In the genomic region with DNA sequence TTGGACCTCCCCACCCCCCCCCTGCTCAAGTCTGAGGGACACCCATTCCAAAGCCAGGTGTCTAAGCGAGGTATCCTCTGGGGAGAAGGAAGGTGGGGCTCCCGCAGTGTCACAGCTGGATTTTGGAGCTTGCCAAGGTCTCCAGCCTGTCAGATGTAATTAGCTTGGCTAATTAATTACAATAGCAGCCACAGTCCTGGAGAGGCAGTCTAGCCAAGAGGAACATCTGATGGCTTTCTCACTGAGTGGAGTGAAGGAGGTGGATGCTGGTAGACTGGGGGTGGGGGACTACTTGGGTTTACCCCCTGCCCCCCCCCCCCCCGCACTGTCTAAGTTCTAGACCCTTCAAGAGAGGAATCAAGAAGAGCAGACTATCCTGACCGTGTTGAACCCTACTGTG, we compare ENCODE assay signal across 18 mouse cellular contexts. TPM values are rescaled to one million over a fixed set of nuclear protein-coding genes. Genes with fewer than 3 reads are reported as not detected.
DNase-seq lines count a peak whose midpoint lies in the region; ATAC-seq and TF ChIP-seq lines count a peak whose summit lies in the region.
"Had no signal": no experiment of that assay in that cellular context is flagged by ENCODE, and none has a peak within 500 bp of the region (broad histone marks: within the 10 kb centered on the region; RNA-seq: fewer than 3 reads in every experiment).

No protein-coding gene starts in this region.

- peaks cover 59% of the 10 kb centered on the region for H3K4me1 ChIP-seq in heart, embryonic 10.5 days
- H3K4me1 ChIP-seq in kidney, postnatal 0 days (replicated peaks; ENCODE audit: insufficient read depth, low read length) = peaks cover 33% of the 10 kb centered on the region; the same call in 1 of the 2 replicates
- H3K4me1 ChIP-seq in forebrain, embryonic 16.5 days (replicated peaks; ENCODE audit: control insufficient read depth, insufficient read depth, low read length) = peaks cover 6% of the 10 kb centered on the region
- peaks cover 54% of the 10 kb centered on the region for H3K4me1 ChIP-seq in limb, embryonic 10.5 days

- 63% methylated on average over 4 of the region's 4 CpGs for WGBS in heart, embryonic 10.5 days
- 55% methylated on average over 4 of the region's 4 CpGs for WGBS in kidney, postnatal 0 days
- WGBS in forebrain, embryonic 16.5 days = 46% methylated on average over 4 of the region's 4 CpGs
- 65% methylated on average over 4 of the region's 4 CpGs for WGBS in limb, embryonic 10.5 days

- H3K4me3 ChIP-seq in heart, embryonic 10.5 days = no peak overlapping the region
- no peak overlapping the region for H3K4me3 ChIP-seq in kidney, postnatal 0 days (replicated peaks; ENCODE audit: low read depth, low read length)
- no peak overlapping the region for H3K4me3 ChIP-seq in forebrain, embryonic 16.5 days (replicated peaks; ENCODE audit: low read length)
- no peak overlapping the region for H3K4me3 ChIP-seq in limb, embryonic 10.5 days
- H3K4me3 ChIP-seq: liver, embryonic 13.5 days; midbrain, embryonic 12.5 days; neural tube, embryonic 12.5 days had no signal

- ATAC-seq in kidney, postnatal 0 days (replicated peaks; ENCODE audit: low FRiP score, low read depth) = peak; percentile 25
- peak; percentile 43; the same call in 1 of the 2 replicates for ATAC-seq in forebrain, embryonic 16.5 days
- ATAC-seq: lung, postnatal 0 days had no signal

- H3K36me3 ChIP-seq in heart, embryonic 10.5 days = peaks cover 21% of the 10 kb centered on the region; the same call in 1 of the 2 replicates
- H3K36me3 ChIP-seq in kidney, postnatal 0 days (ENCODE audit: insufficient read depth, low read length) = no peaks in the 10 kb centered on the region
- no peaks in the 10 kb centered on the region for H3K36me3 ChIP-seq in forebrain, embryonic 16.5 days (ENCODE audit: control insufficient read depth, insufficient read depth)
- H3K36me3 ChIP-seq in limb, embryonic 10.5 days = peaks cover 50% of the 10 kb centered on the region
- H3K36me3 ChIP-seq: liver, embryonic 13.5 days; midbrain, embryonic 12.5 days; neural tube, embryonic 12.5 days had no signal

- H3K27me3 ChIP-seq in heart, embryonic 10.5 days (ENCODE audit: insufficient read depth, poor library complexity, severe bottlenecking) = no peaks in the 10 kb centered on the region
- no peaks in the 10 kb centered on the region for H3K27me3 ChIP-seq in kidney, postnatal 0 days (ENCODE audit: insufficient read depth, low read length)
- no peaks in the 10 kb centered on the region for H3K27me3 ChIP-seq in forebrain, embryonic 16.5 days (replicated peaks; ENCODE audit: control insufficient read depth, insufficient read depth, low read length)
- no peaks in the 10 kb centered on the region for H3K27me3 ChIP-seq in limb, embryonic 10.5 days (ENCODE audit: low read depth, poor library complexity, severe bottlenecking)
- H3K27me3 ChIP-seq: liver, embryonic 13.5 days; midbrain, embryonic 12.5 days; neural tube, embryonic 12.5 days had no signal

- DNase-seq in heart, embryonic 10.5 days (ENCODE audit: low spot score) = no peak
- no peak for DNase-seq in heart, adult 9 months (ENCODE audit: low spot score in 2 of 2)
- peak; percentile 50 for DNase-seq in kidney, postnatal 0 days (ENCODE audit: low spot score)
- DNase-seq in kidney, postnatal 25 days = no peak
- DNase-seq in limb, embryonic 10.5 days (ENCODE audit: low spot score) = no peak
- no peak for DNase-seq in layer of hippocampus, adult 11-12 months (ENCODE audit: low spot score)
- DNase-seq in gastrocnemius, postnatal 25 days = no peak
- DNase-seq: adrenal gland, adult 2 months; cerebellum, adult 9-10 months; embryo, embryonic 11 days; heart, adult 11 months; liver, embryonic 13.5 days had no signal

- no peak for TF ChIP-seq CTCF in kidney, postnatal 0 days (IDR thresholded peaks at IDR 0.05; ENCODE audit: low read depth)

- H3K9ac ChIP-seq in kidney, postnatal 0 days (ENCODE audit: low read depth, low read length) = no peak overlapping the region
- no peak overlapping the region for H3K9ac ChIP-seq in forebrain, embryonic 16.5 days (replicated peaks; ENCODE audit: low read depth, low read length)
- H3K9ac ChIP-seq: liver, embryonic 13.5 days; midbrain, embryonic 12.5 days; neural tube, embryonic 12.5 days had no signal

- peak overlapping the region; percentile 52; the same call in 1 of the 2 replicates for H3K27ac ChIP-seq in heart, embryonic 10.5 days
- no peak overlapping the region for H3K27ac ChIP-seq in kidney, postnatal 0 days
- H3K27ac ChIP-seq in forebrain, embryonic 16.5 days (ENCODE audit: low read length) = no peak overlapping the region
- peak overlapping the region; percentile 79; the same call in 1 of the 2 replicates for H3K27ac ChIP-seq in limb, embryonic 10.5 days
- H3K27ac ChIP-seq: liver, embryonic 13.5 days; midbrain, embryonic 12.5 days; neural tube, embryonic 12.5 days had no signal

- no peaks in the 10 kb centered on the region for H3K9me3 ChIP-seq in heart, embryonic 10.5 days
- H3K9me3 ChIP-seq in kidney, postnatal 0 days (replicated peaks; ENCODE audit: low read length) = no peaks in the 10 kb centered on the region
- H3K9me3 ChIP-seq in forebrain, embryonic 16.5 days (ENCODE audit: control insufficient read depth, low read length) = no peaks in the 10 kb centered on the region
- no peaks in the 10 kb centered on the region for H3K9me3 ChIP-seq in limb, embryonic 10.5 days (replicated peaks)
- H3K9me3 ChIP-seq: liver, embryonic 13.5 days; midbrain, embryonic 12.5 days; neural tube, embryonic 12.5 days had no signal

- H3K4me2 ChIP-seq in kidney, postnatal 0 days (ENCODE audit: low read length) = no peak overlapping the region
- H3K4me2 ChIP-seq in forebrain, embryonic 16.5 days (ENCODE audit: low read length) = no peak overlapping the region
- H3K4me2 ChIP-seq: liver, embryonic 13.5 days; midbrain, embryonic 12.5 days; neural tube, embryonic 12.5 days had no signal

RNA-seq across cellular contexts. Expression of a gene that starts 15.4 kb away (rescaled TPM):
- polyA plus RNA-seq in heart, embryonic 10.5 days (2016; fragmentation: Nextera tagmentation; extraction: Ambion mirVana) = 0.06 and 0.11 TPM in 2 replicates
- polyA plus RNA-seq in kidney, postnatal 0 days (2015; fragmentation: Nextera tagmentation; extraction: Ambion mirVana) = 0.06 and 0.16 TPM in 2 replicates
- 0.63 and 1.1 TPM in 2 replicates for polyA plus RNA-seq in forebrain, embryonic 16.5 days (2015; fragmentation: Nextera tagmentation; extraction: Ambion mirVana)
- polyA plus RNA-seq in limb, embryonic 10.5 days (2016; fragmentation: Nextera tagmentation; extraction: Ambion mirVana) = 0.05 and 0.09 TPM in 2 replicates
- total RNA-seq in gastrocnemius, postnatal 25 days (2021) = not detected
- total RNA-seq: adrenal gland, adult 2 months had no signal
- polyA plus RNA-seq: adrenal gland, adult 2 months; spleen, adult 2 months had no signal

RNA-seq across cellular contexts. Expression of a gene that starts 15.4 kb away (rescaled TPM):
- polyA plus RNA-seq in heart, embryonic 10.5 days (2016; fragmentation: Nextera tagmentation; extraction: Ambion mirVana) = 15.6 and 21.1 TPM in 2 replicates
- 10.7 and 12.1 TPM in 2 replicates for polyA plus RNA-seq in kidney, postnatal 0 days (2015; fragmentation: Nextera tagmentation; extraction: Ambion mirVana)
- 6.9 and 7.2 TPM in 2 replicates for polyA plus RNA-seq in forebrain, embryonic 16.5 days (2015; fragmentation: Nextera tagmentation; extraction: Ambion mirVana)
- polyA plus RNA-seq in limb, embryonic 10.5 days (2016; fragmentation: Nextera tagmentation; extraction: Ambion mirVana) = 19.0 and 27.5 TPM in 2 replicates
- under 1 TPM; 0.36 to 0.70 TPM for total RNA-seq in gastrocnemius, postnatal 25 days (2021)

RNA-seq across cellular contexts. Expression of a gene that starts 33.8 kb away (rescaled TPM):
- 0.10 and 0.23 TPM in 2 replicates for polyA plus RNA-seq in heart, embryonic 10.5 days (2016; fragmentation: Nextera tagmentation; extraction: Ambion mirVana)
- polyA plus RNA-seq in kidney, postnatal 0 days (2015; fragmentation: Nextera tagmentation; extraction: Ambion mirVana) = 0.09 TPM in 1 of 2 replicates, not detected in the other
- 0.27 and 0.33 TPM in 2 replicates for polyA plus RNA-seq in forebrain, embryonic 16.5 days (2015; fragmentation: Nextera tagmentation; extraction: Ambion mirVana)
- not detected in 2 replicates for polyA plus RNA-seq in limb, embryonic 10.5 days (2016; fragmentation: Nextera tagmentation; extraction: Ambion mirVana)
- not detected for total RNA-seq in gastrocnemius, postnatal 25 days (2021)
- total RNA-seq: adrenal gland, adult 2 months had no signal
- polyA plus RNA-seq: adrenal gland, adult 2 months; intestine, embryonic 16.5 days; liver, embryonic 13.5 days; spleen, adult 2 months had no signal

RNA-seq across cellular contexts. Expression of a gene that starts 38.3 kb away (rescaled TPM):
- polyA plus RNA-seq in heart, embryonic 10.5 days (2016; fragmentation: Nextera tagmentation; extraction: Ambion mirVana) = 0.59 and 1.0 TPM in 2 replicates
- polyA plus RNA-seq in kidney, postnatal 0 days (2015; fragmentation: Nextera tagmentation; extraction: Ambion mirVana) = 1.7 and 1.9 TPM in 2 replicates
- polyA plus RNA-seq in forebrain, embryonic 16.5 days (2015; fragmentation: Nextera tagmentation; extraction: Ambion mirVana) = 0.84 and 1.2 TPM in 2 replicates
- polyA plus RNA-seq in limb, embryonic 10.5 days (2016; fragmentation: Nextera tagmentation; extraction: Ambion mirVana) = 0.59 and 1.0 TPM in 2 replicates
- under 1 TPM; 0.23 to 0.38 TPM for total RNA-seq in gastrocnemius, postnatal 25 days (2021)

RNA-seq across cellular contexts. Expression of a gene that starts 48.9 kb away (rescaled TPM):
- 81.5 and 129 TPM in 2 replicates for polyA plus RNA-seq in heart, embryonic 10.5 days (2016; fragmentation: Nextera tagmentation; extraction: Ambion mirVana)
- polyA plus RNA-seq in kidney, postnatal 0 days (2015; fragmentation: Nextera tagmentation; extraction: Ambion mirVana) = 150 and 159 TPM in 2 replicates
- 125 and 126 TPM in 2 replicates for polyA plus RNA-seq in forebrain, embryonic 16.5 days (2015; fragmentation: Nextera tagmentation; extraction: Ambion mirVana)
- polyA plus RNA-seq in limb, embryonic 10.5 days (2016; fragmentation: Nextera tagmentation; extraction: Ambion mirVana) = 241 and 258 TPM in 2 replicates
- 10 to 100 TPM; 45.3 to 52.3 TPM for total RNA-seq in gastrocnemius, postnatal 25 days (2021)

Comparison
In these comparisons a context has a peak if more than half of its experiments do, and no peak if none do; other contexts are left out.
1. H3K27ac ChIP-seq: peak in heart, embryonic 10.5 days (single experiment) and limb, embryonic 10.5 days (single experiment); none in kidney, postnatal 0 days (single experiment) and forebrain, embryonic 16.5 days (single experiment).